Mouse (Mus musculus): ENCODE results near the gene Nsrp1.

The Nsrp1 gene

GRCm38 (mm10) chr11:77041891-77042290, 36.3 kb downstream of the Nsrp1 start:
- no peak for DNase-seq

GRCm38 (mm10) chr11:77031151-77031934, 46.9 kb downstream of the Nsrp1 start:
- no peak for DNase-seq

GRCm38 (mm10) chr11:77028157-77028556, 50.1 kb downstream of the Nsrp1 start:
- DNase-seq: no peak

- DNase-seq: no peak
These were observed 51.7 kb downstream of the Nsrp1 start for GRCm38 (mm10) chr11:77026559-77026958.

- DNase-seq: no peak
These were observed 56.4 kb downstream of the Nsrp1 start for GRCm38 (mm10) chr11:77021749-77022396.

- DNase-seq: no peak
These were observed 58.7 kb downstream of the Nsrp1 start for GRCm38 (mm10) chr11:77019539-77019938.

GRCm38 (mm10) chr11:77018046-77018445, 60.2 kb downstream of the Nsrp1 start:
- DNase-seq: no peak

- DNase-seq: no peak
These were observed 67.3 kb downstream of the Nsrp1 start for GRCm38 (mm10) chr11:77010762-77011475.

GRCm38 (mm10) chr11:77009069-77010025, 68.9 kb downstream of the Nsrp1 start:
- no peak for DNase-seq

GRCm38 (mm10) chr11:77006616-77007015, 71.6 kb downstream of the Nsrp1 start:
- DNase-seq: no peak

- DNase-seq: no peak
These were observed 72.4 kb downstream of the Nsrp1 start for GRCm38 (mm10) chr11:77005881-77006280.

GRCm38 (mm10) chr11:77002361-77002760, 75.9 kb downstream of the Nsrp1 start:
- DNase-seq: no peak

GRCm38 (mm10) chr11:77000741-77001140, 77.5 kb downstream of the Nsrp1 start:
- DNase-seq: peak; percentile 22 to 27

- DNase-seq: no peak
These were observed 79.5 kb downstream of the Nsrp1 start for GRCm38 (mm10) chr11:76998705-76999226.

- peak in 1 of 2 experiments; percentile 14 for DNase-seq
These were observed 80.1 kb downstream of the Nsrp1 start, which contains the start of gene Slc6a4 for GRCm38 (mm10) chr11:76997916-76998704. Slc6a4 (plus strand) TSS chr11:76998603.

GRCm38 (mm10) chr11:76997305-76997704, 80.9 kb downstream of the Nsrp1 start:
- DNase-seq: peak; percentile 78 to 84

- peak; percentile 21 to 56 for DNase-seq
These were observed 82.1 kb downstream of the Nsrp1 start for GRCm38 (mm10) chr11:76995966-76996672.
